Mouse (Mus musculus): ENCODE data around the gene Sptbn2. TPM values are rescaled to one million over a fixed set of nuclear protein-coding genes. Genes with fewer than 3 reads are reported as not detected.
A peak's percentile ranks its signal among the peaks of the same experiment; 100 is the strongest.

The Sptbn2 gene
- polyA plus RNA-seq, 1 experiment, result 132 TPM

DNA sequence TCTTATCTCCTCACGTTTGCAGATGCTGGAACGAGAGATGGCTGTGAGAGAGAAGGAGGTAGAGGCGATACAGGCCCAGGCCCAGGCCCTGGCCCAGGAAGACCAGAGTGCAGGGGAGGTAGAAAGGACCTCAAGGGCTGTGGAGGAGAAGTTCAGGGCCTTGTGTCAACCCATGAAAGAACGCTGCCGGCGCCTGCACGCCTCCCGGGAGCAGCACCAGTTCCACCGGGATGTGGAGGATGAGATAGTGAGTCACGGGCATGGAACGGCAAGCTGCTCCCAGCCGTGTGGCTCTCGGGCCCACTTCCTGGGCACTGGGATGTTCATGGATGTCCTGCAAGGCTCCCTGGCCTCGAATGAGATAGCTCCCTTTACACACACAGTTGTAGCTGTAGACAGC is 33.1 kb downstream of the Sptbn2 start:
- no peak for TF ChIP-seq POLR2A (IDR thresholded peaks at IDR 0.05; ENCODE audit: borderline replicate concordance, insufficient read depth, low read length)
- no peak for TF ChIP-seq CTCF (IDR thresholded peaks at IDR 0.05; ENCODE audit: borderline replicate concordance, insufficient read depth, low read depth, low read length)
- no peak overlapping the region for H3K4me3 ChIP-seq (replicated peaks; ENCODE audit: insufficient read depth, low read depth, low read length)
- WGBS, result 84% methylated on average over 14 of the region's 14 CpGs
- peaks cover 28% of the 10 kb centered on the region for H3K4me1 ChIP-seq (ENCODE audit: control insufficient read depth, insufficient read depth, low read length)
- H3K27ac ChIP-seq (ENCODE audit: insufficient read depth, low read length), result no peak overlapping the region
- H3K27me3 ChIP-seq (ENCODE audit: control insufficient read depth, insufficient read depth, low read length), result no peaks in the 10 kb centered on the region
- DNase-seq, result peak in 1 of 2 experiments; percentile 23

DNA sequence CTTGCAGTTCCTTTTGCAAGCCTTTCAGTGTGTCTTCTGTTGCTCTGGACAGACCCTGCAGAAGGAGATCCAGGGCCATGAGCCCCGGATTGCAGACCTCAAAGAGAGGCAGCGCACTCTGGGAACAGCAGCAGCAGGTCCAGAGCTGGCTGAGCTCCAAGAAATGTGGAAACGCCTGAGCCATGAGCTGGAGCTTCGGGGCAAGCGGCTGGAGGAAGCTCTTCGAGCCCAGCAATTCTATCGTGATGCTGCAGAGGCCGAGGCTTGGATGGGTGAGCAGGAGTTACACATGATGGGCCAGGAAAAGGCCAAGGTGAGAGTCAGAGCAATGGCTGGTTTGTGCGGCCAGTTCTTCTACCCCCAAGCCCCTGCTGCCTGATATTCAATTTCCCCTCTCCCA is 34.1 kb downstream of the Sptbn2 start:
- Histone ChIP-seq H3K4me1 (ENCODE audit: control insufficient read depth, insufficient read depth, low read length) (peaks cover 36% of the 10 kb centered on the region), H3K27me3 (ENCODE audit: control insufficient read depth, insufficient read depth, low read length) (no peaks in the 10 kb centered on the region), H3K4me3 (replicated peaks; ENCODE audit: insufficient read depth, low read depth, low read length) (no peak overlapping the region), H3K27ac (ENCODE audit: insufficient read depth, low read length) (peak overlapping the region; percentile 37)
- TF ChIP-seq CTCF (IDR thresholded peaks at IDR 0.05; ENCODE audit: borderline replicate concordance, insufficient read depth, low read depth, low read length) (no peak), POLR2A (IDR thresholded peaks at IDR 0.05; ENCODE audit: borderline replicate concordance, insufficient read depth, low read length) (no peak)
- WGBS, result 16% methylated on average over 9 of the region's 9 CpGs
- DNase-seq, result peak; percentile 56 to 58

DNA sequence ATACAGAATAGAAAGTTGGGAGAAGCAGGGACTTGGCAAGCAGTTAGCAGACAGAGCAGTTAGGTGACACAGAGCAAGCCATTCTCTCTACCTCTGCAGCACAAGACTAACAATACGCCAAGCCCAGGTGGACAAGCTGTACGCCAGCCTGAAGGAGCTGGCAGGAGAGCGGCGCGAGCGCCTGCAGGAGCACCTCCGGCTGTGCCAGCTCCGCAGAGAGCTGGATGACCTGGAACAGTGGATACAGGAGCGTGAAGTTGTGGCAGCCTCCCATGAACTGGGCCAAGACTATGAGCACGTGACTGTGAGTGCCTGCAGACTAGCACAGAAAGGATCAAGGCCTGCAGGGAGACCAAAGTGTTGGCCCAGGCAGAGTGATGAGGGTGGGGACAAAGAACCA is 34.7 kb downstream of the Sptbn2 start:
- Histone ChIP-seq H3K27me3 (ENCODE audit: control insufficient read depth, insufficient read depth, low read length) (no peaks in the 10 kb centered on the region), H3K4me1 (ENCODE audit: control insufficient read depth, insufficient read depth, low read length) (peaks cover 39% of the 10 kb centered on the region), H3K4me3 (replicated peaks; ENCODE audit: insufficient read depth, low read depth, low read length) (no peak overlapping the region), H3K27ac (ENCODE audit: insufficient read depth, low read length) (peak overlapping the region; percentile 37)
- WGBS, result 5% methylated on average over 10 of the region's 10 CpGs
- TF ChIP-seq POLR2A (IDR thresholded peaks at IDR 0.05; ENCODE audit: borderline replicate concordance, insufficient read depth, low read length), result no peak
- no peak for TF ChIP-seq CTCF (IDR thresholded peaks at IDR 0.05; ENCODE audit: borderline replicate concordance, insufficient read depth, low read depth, low read length)
- peak; percentile 74 to 79 for DNase-seq

DNA sequence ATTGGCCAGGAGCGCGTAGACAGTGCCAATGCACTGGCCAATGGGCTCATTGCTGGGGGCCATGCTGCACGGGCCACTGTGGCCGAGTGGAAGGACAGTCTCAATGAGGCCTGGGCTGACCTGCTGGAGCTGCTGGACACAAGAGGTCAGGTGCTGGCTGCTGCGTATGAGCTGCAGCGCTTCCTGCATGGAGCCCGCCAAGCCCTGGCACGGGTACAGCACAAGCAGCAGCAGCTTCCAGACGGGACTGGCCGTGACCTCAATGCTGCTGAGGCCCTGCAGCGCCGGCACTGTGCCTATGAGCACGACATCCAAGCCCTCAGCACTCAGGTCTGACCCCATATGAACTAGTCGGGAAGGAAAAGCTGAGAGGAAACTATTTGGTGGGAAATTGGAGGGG is 35.6 kb downstream of the Sptbn2 start:
- Histone ChIP-seq H3K27me3 (ENCODE audit: control insufficient read depth, insufficient read depth, low read length) (no peaks in the 10 kb centered on the region), H3K4me3 (replicated peaks; ENCODE audit: insufficient read depth, low read depth, low read length) (no peak overlapping the region), H3K27ac (ENCODE audit: insufficient read depth, low read length) (peak overlapping the region; percentile 27), H3K4me1 (ENCODE audit: control insufficient read depth, insufficient read depth, low read length) (peaks cover 39% of the 10 kb centered on the region)
- TF ChIP-seq POLR2A (IDR thresholded peaks at IDR 0.05; ENCODE audit: borderline replicate concordance, insufficient read depth, low read length), result no peak
- no peak for TF ChIP-seq CTCF (IDR thresholded peaks at IDR 0.05; ENCODE audit: borderline replicate concordance, insufficient read depth, low read depth, low read length)
- 8% methylated on average over 14 of the region's 14 CpGs for WGBS
- peak; percentile 84 to 87 for DNase-seq

DNA sequence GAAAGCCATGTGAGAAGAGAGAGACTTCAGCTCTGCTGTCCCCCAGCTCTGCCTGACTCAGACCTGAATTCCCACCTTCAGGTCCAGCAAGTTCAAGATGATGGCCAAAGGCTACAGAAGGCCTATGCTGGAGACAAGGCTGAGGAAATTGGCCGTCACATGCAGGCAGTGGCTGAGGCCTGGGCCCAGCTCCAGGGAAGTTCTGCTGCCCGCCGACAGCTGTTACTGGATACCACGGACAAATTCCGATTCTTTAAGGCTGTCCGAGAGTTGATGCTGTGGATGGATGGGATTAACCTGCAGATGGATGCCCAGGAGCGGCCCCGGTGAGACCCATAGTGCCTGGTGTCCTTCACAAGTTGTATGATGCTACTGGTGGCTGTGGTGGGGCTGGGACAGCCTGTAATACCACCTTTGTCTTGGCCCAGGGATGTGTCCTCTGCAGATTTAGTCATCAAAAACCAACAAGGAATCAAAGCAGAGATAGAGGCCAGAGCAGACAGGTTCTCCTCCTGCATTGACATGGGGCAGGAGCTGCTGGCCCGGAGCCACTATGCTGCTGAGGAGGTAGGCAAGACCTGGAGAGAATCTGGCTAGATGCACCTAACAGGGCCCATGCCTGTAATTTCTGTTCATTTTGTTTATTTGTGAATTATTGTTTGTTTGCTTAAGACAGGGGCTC is 36.8 kb downstream of the Sptbn2 start:
- 43% methylated on average over 9 of the region's 9 CpGs for WGBS
- Histone ChIP-seq H3K4me3 (replicated peaks; ENCODE audit: insufficient read depth, low read depth, low read length) (no peak overlapping the region), H3K4me1 (ENCODE audit: control insufficient read depth, insufficient read depth, low read length) (peaks cover 39% of the 10 kb centered on the region), H3K27me3 (ENCODE audit: control insufficient read depth, insufficient read depth, low read length) (no peaks in the 10 kb centered on the region), H3K27ac (ENCODE audit: insufficient read depth, low read length) (no peak overlapping the region)
- DNase-seq, result peak; percentile 55 to 57
- TF ChIP-seq POLR2A (IDR thresholded peaks at IDR 0.05; ENCODE audit: borderline replicate concordance, insufficient read depth, low read length), result no peak
- TF ChIP-seq CTCF (IDR thresholded peaks at IDR 0.05; ENCODE audit: borderline replicate concordance, insufficient read depth, low read depth, low read length), result no peak

DNA sequence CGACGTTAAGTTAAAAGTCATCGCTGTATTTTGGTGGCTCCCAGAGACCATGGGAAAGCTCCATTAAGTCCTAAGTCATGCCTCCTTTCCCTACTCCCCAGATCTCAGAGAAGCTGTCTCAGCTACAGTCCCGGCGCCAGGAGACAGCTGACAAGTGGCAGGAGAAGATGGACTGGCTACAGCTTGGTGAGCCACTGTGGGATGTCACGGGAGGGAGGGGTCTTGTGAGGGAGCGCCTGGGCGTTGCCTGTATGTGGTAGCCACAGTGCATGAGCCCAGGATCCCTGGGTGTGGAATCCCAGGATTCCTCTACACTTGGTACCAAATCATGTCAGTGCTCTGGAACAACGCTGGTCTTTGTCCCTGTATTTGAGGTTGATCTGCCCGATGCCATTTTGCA is 37.5 kb downstream of the Sptbn2 start:
- WGBS, result 78% methylated on average over 10 of the region's 10 CpGs
- TF ChIP-seq POLR2A (IDR thresholded peaks at IDR 0.05; ENCODE audit: borderline replicate concordance, insufficient read depth, low read length), result no peak
- no peak for TF ChIP-seq CTCF (IDR thresholded peaks at IDR 0.05; ENCODE audit: borderline replicate concordance, insufficient read depth, low read depth, low read length)
- H3K27me3 ChIP-seq (ENCODE audit: control insufficient read depth, insufficient read depth, low read length), result no peaks in the 10 kb centered on the region

DNA sequence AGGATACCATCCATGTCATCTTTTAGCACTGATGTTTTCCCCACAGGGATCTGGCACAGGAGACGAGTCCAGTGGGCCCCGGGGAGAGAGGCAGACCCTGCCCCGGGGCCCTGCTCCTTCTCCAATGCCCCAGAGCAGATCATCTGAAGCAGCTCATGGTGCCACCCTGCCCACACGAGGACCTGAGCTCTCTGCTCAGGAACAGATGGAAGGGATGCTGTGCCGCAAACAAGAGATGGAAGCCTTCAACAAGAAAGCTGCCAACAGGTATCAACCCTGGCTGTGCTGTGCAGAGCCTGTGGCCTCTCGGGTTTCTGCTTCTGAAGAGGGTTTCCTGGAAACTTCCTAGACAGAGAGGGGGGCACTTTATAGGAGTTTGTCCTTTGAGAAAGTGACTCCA is 39.0 kb downstream of the Sptbn2 start:
- Histone ChIP-seq H3K4me1 (ENCODE audit: control insufficient read depth, insufficient read depth, low read length) (peaks cover 39% of the 10 kb centered on the region), H3K27ac (ENCODE audit: insufficient read depth, low read length) (peak overlapping the region; percentile 61), H3K27me3 (ENCODE audit: control insufficient read depth, insufficient read depth, low read length) (no peaks in the 10 kb centered on the region), H3K4me3 (replicated peaks; ENCODE audit: insufficient read depth, low read depth, low read length) (no peak overlapping the region)
- 19% methylated on average over 6 of the region's 6 CpGs for WGBS
- peak in 1 of 2 experiments; percentile 71 for DNase-seq
- no peak for TF ChIP-seq CTCF (IDR thresholded peaks at IDR 0.05; ENCODE audit: borderline replicate concordance, insufficient read depth, low read depth, low read length)
- no peak for TF ChIP-seq POLR2A (IDR thresholded peaks at IDR 0.05; ENCODE audit: borderline replicate concordance, insufficient read depth, low read length)

More for the DNA sequence above, 37.5 kb downstream of the Sptbn2 start:
- Histone ChIP-seq H3K4me1 (ENCODE audit: control insufficient read depth, insufficient read depth, low read length) (peaks cover 39% of the 10 kb centered on the region), H3K27ac (ENCODE audit: insufficient read depth, low read length) (no peak overlapping the region), H3K4me3 (replicated peaks; ENCODE audit: insufficient read depth, low read depth, low read length) (no peak overlapping the region)
- DNase-seq, result peak in 1 of 2 experiments; percentile 20

DNA sequence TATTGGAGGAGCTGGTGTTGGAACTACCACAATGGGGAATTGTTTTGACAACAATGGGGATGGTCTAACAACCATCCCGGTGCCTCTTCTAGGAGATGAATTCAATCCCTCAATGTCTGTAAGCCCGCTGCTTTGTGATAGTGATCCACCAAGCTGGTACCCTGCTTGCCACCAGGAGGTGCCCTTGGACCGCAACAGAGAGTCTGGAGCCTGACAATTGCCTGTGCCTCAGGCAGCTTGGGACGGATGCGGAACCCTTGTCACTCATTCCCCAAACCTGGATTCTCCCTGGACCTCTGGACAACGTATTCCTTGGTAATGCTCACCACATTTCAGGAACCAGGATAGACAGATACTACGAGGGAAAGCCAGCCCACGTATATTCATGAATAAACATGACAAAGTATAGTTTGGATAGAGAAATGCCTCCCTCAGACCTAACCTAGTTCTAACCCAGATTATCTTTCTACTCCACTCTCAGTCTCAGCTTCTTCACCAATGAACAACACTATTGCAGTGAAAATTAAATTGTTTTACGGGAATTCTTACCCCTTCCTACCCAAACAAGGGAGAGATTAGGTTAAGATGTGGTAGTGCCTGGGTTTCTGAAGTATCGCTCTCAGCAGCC is 44.7 kb downstream of the Sptbn2 start:
- Histone ChIP-seq H3K27ac (ENCODE audit: insufficient read depth, low read length) (peak overlapping the region; percentile 80), H3K4me3 (replicated peaks; ENCODE audit: insufficient read depth, low read depth, low read length) (peak overlapping the region; percentile 80), H3K27me3 (ENCODE audit: control insufficient read depth, insufficient read depth, low read length) (no peaks in the 10 kb centered on the region), H3K4me1 (ENCODE audit: control insufficient read depth, insufficient read depth, low read length) (peaks cover 3% of the 10 kb centered on the region; the same call in 1 of the 2 replicates)
- peak; percentile 99 for TF ChIP-seq CTCF (IDR thresholded peaks at IDR 0.05; ENCODE audit: borderline replicate concordance, insufficient read depth, low read depth, low read length)
- TF ChIP-seq POLR2A (IDR thresholded peaks at IDR 0.05; ENCODE audit: borderline replicate concordance, insufficient read depth, low read length), result peak; percentile 51; the same call in 1 of the 2 replicates
- WGBS, result under 1% methylated on average over 10 of the region's 10 CpGs
- DNase-seq, result peak; percentile 93

All from cerebellum, adult 2 months (tissue).